Mouse (Mus musculus): Measurements from ENCODE around the gene Anapc7. TPM values are rescaled to one million over a fixed set of nuclear protein-coding genes. Genes with fewer than 3 reads are reported as not detected.
A peak's percentile ranks its signal among the peaks of the same experiment; 100 is the strongest.
"Not testable (repeated sequence)": the region's sequence is repeated elsewhere in the genome, so short reads cannot be mapped to it uniquely, and the experiment has no call there.

Gene Anapc7
- polyA plus RNA-seq, 1 experiment from 2014 or later: 27.1 TPM

GRCm38 (mm10) chr5:122415465-122415864 lies 6.0 kb upstream of the Anapc7 start:
- no peak for DNase-seq (ENCODE audit: low spot score)
- H3K4me1 ChIP-seq (replicated peaks; ENCODE audit: control insufficient read depth, insufficient read depth, low read length): no peaks in the 10 kb centered on the region
- ATAC-seq (ENCODE audit: low FRiP score): no peak
- no peak overlapping the region for H3K4me2 ChIP-seq (replicated peaks; ENCODE audit: low read depth, low read length)
- H3K27ac ChIP-seq (ENCODE audit: low read depth, low read length): no peak overlapping the region
- WGBS: 83% methylated on average over 12 of the region's 12 CpGs
- H3K4me3 ChIP-seq (ENCODE audit: low read depth, low read length): no peak overlapping the region
- H3K36me3 ChIP-seq (ENCODE audit: control insufficient read depth, insufficient read depth, low read length): no peaks in the 10 kb centered on the region
- no peaks in the 10 kb centered on the region for H3K27me3 ChIP-seq (ENCODE audit: control insufficient read depth, insufficient read depth, low read length)
- no peak overlapping the region for H3K9ac ChIP-seq (ENCODE audit: low read depth, low read length)
- H3K9me3 ChIP-seq (ENCODE audit: control insufficient read depth, low read length): no peaks in the 10 kb centered on the region

- H3K4me2 ChIP-seq (replicated peaks; ENCODE audit: low read depth, low read length); H3K36me3 ChIP-seq (ENCODE audit: control insufficient read depth, insufficient read depth, low read length); H3K9me3 ChIP-seq (ENCODE audit: control insufficient read depth, low read length); H3K27me3 ChIP-seq (ENCODE audit: control insufficient read depth, insufficient read depth, low read length); H3K27ac ChIP-seq (ENCODE audit: low read depth, low read length); ATAC-seq (ENCODE audit: low FRiP score); H3K4me3 ChIP-seq (ENCODE audit: low read depth, low read length); H3K4me1 ChIP-seq (replicated peaks; ENCODE audit: control insufficient read depth, insufficient read depth, low read length); DNase-seq (ENCODE audit: low spot score); H3K9ac ChIP-seq (ENCODE audit: low read depth, low read length): not testable (repeated sequence)
- WGBS: 62% methylated on average over 4 of the region's 4 CpGs
Observed at GRCm38 (mm10) chr5:122420676-122421075, 817 bp upstream of the Anapc7 start.

GRCm38 (mm10) chr5:122422071-122422964 lies 825 bp downstream of the Anapc7 start:
- no peaks in the 10 kb centered on the region for H3K36me3 ChIP-seq (ENCODE audit: control insufficient read depth, insufficient read depth, low read length)
- WGBS: under 1% methylated on average over 73 of the region's 73 CpGs
- DNase-seq (ENCODE audit: low spot score) (peak; percentile 93), ATAC-seq (ENCODE audit: low FRiP score) (peak; percentile 90)
- H3K9me3 ChIP-seq (ENCODE audit: control insufficient read depth, low read length): no peaks in the 10 kb centered on the region
- peak overlapping the region; percentile 94 for H3K9ac ChIP-seq (ENCODE audit: low read depth, low read length)
- H3K27me3 ChIP-seq (ENCODE audit: control insufficient read depth, insufficient read depth, low read length): no peaks in the 10 kb centered on the region
- peak overlapping the region; percentile 81 for H3K4me2 ChIP-seq (replicated peaks; ENCODE audit: low read depth, low read length)
- peak overlapping the region; percentile 99 for H3K4me3 ChIP-seq (ENCODE audit: low read depth, low read length)
- no peaks in the 10 kb centered on the region for H3K4me1 ChIP-seq (replicated peaks; ENCODE audit: control insufficient read depth, insufficient read depth, low read length)
- peak overlapping the region; percentile 82 for H3K27ac ChIP-seq (ENCODE audit: low read depth, low read length)

GRCm38 (mm10) chr5:122423083-122423482 lies 1.6 kb downstream of the Anapc7 start:
- Histone ChIP-seq H3K27ac (ENCODE audit: low read depth, low read length) (no peak overlapping the region), H3K9me3 (ENCODE audit: control insufficient read depth, low read length) (no peaks in the 10 kb centered on the region), H3K4me1 (replicated peaks; ENCODE audit: control insufficient read depth, insufficient read depth, low read length) (no peaks in the 10 kb centered on the region), H3K4me3 (ENCODE audit: low read depth, low read length) (peak overlapping the region; percentile 99), H3K9ac (ENCODE audit: low read depth, low read length) (peak overlapping the region; percentile 94), H3K36me3 (ENCODE audit: control insufficient read depth, insufficient read depth, low read length) (no peaks in the 10 kb centered on the region), H3K4me2 (replicated peaks; ENCODE audit: low read depth, low read length) (peak overlapping the region; percentile 81), H3K27me3 (ENCODE audit: control insufficient read depth, insufficient read depth, low read length) (no peaks in the 10 kb centered on the region)
- DNase-seq (ENCODE audit: low spot score) (peak; percentile 12), ATAC-seq (ENCODE audit: low FRiP score) (no peak)
- WGBS: 37% methylated on average over 15 of the region's 15 CpGs

- Histone ChIP-seq H3K4me3 (ENCODE audit: low read depth, low read length) (no peak overlapping the region), H3K27ac (ENCODE audit: low read depth, low read length) (no peak overlapping the region), H3K27me3 (ENCODE audit: control insufficient read depth, insufficient read depth, low read length) (no peaks in the 10 kb centered on the region), H3K4me2 (replicated peaks; ENCODE audit: low read depth, low read length) (no peak overlapping the region), H3K4me1 (replicated peaks; ENCODE audit: control insufficient read depth, insufficient read depth, low read length) (no peaks in the 10 kb centered on the region), H3K36me3 (ENCODE audit: control insufficient read depth, insufficient read depth, low read length) (peaks cover 3% of the 10 kb centered on the region; the same call in 1 of the 2 replicates), H3K9me3 (ENCODE audit: control insufficient read depth, low read length) (no peaks in the 10 kb centered on the region), H3K9ac (ENCODE audit: low read depth, low read length) (no peak overlapping the region)
- 90% methylated on average over 2 of the region's 2 CpGs for WGBS
- DNase-seq (ENCODE audit: low spot score) (no peak), ATAC-seq (ENCODE audit: low FRiP score) (no peak)
Observed at GRCm38 (mm10) chr5:122425550-122425949, 4.1 kb downstream of the Anapc7 start.

GRCm38 (mm10) chr5:122430036-122430775 lies 8.7 kb downstream of the Anapc7 start:
- Histone ChIP-seq H3K9ac (ENCODE audit: low read depth, low read length) (no peak overlapping the region), H3K27me3 (ENCODE audit: control insufficient read depth, insufficient read depth, low read length) (no peaks in the 10 kb centered on the region), H3K36me3 (ENCODE audit: control insufficient read depth, insufficient read depth, low read length) (peaks cover 13% of the 10 kb centered on the region), H3K4me3 (ENCODE audit: low read depth, low read length) (no peak overlapping the region), H3K4me2 (replicated peaks; ENCODE audit: low read depth, low read length) (no peak overlapping the region), H3K4me1 (replicated peaks; ENCODE audit: control insufficient read depth, insufficient read depth, low read length) (no peaks in the 10 kb centered on the region), H3K27ac (ENCODE audit: low read depth, low read length) (no peak overlapping the region), H3K9me3 (ENCODE audit: control insufficient read depth, low read length) (no peaks in the 10 kb centered on the region)
- no peak for ATAC-seq (ENCODE audit: low FRiP score)
- no peak for DNase-seq (ENCODE audit: low spot score)
- WGBS: 92% methylated on average over 4 of the region's 4 CpGs

GRCm38 (mm10) chr5:122431221-122431620 lies 9.7 kb downstream of the Anapc7 start:
- no peak overlapping the region for H3K4me3 ChIP-seq (ENCODE audit: low read depth, low read length)
- no peak for DNase-seq (ENCODE audit: low spot score)
- WGBS: 97% methylated on average over 8 of the region's 8 CpGs

GRCm38 (mm10) chr5:122434541-122434940 lies 13.0 kb downstream of the Anapc7 start:
- Histone ChIP-seq H3K9ac (ENCODE audit: low read depth, low read length) (no peak overlapping the region), H3K4me3 (ENCODE audit: low read depth, low read length) (no peak overlapping the region), H3K4me1 (replicated peaks; ENCODE audit: control insufficient read depth, insufficient read depth, low read length) (no peaks in the 10 kb centered on the region), H3K36me3 (ENCODE audit: control insufficient read depth, insufficient read depth, low read length) (peaks cover 24% of the 10 kb centered on the region), H3K4me2 (replicated peaks; ENCODE audit: low read depth, low read length) (no peak overlapping the region), H3K9me3 (ENCODE audit: control insufficient read depth, low read length) (no peaks in the 10 kb centered on the region), H3K27ac (ENCODE audit: low read depth, low read length) (no peak overlapping the region), H3K27me3 (ENCODE audit: control insufficient read depth, insufficient read depth, low read length) (no peaks in the 10 kb centered on the region)
- 84% methylated on average over 4 of the region's 4 CpGs for WGBS
- ATAC-seq (ENCODE audit: low FRiP score) (no peak), DNase-seq (ENCODE audit: low spot score) (no peak)

More at GRCm38 (mm10) chr5:122431221-122431620, 9.7 kb downstream of the Anapc7 start:
- Histone ChIP-seq H3K4me2 (replicated peaks; ENCODE audit: low read depth, low read length) (no peak overlapping the region), H3K36me3 (ENCODE audit: control insufficient read depth, insufficient read depth, low read length) (peaks cover 18% of the 10 kb centered on the region), H3K27me3 (ENCODE audit: control insufficient read depth, insufficient read depth, low read length) (no peaks in the 10 kb centered on the region), H3K27ac (ENCODE audit: low read depth, low read length) (no peak overlapping the region), H3K9ac (ENCODE audit: low read depth, low read length) (no peak overlapping the region), H3K9me3 (ENCODE audit: control insufficient read depth, low read length) (no peaks in the 10 kb centered on the region), H3K4me1 (replicated peaks; ENCODE audit: control insufficient read depth, insufficient read depth, low read length) (no peaks in the 10 kb centered on the region)
- no peak for ATAC-seq (ENCODE audit: low FRiP score)
